Mouse (Mus musculus): ENCODE data around the gene Ssh1.

GRCm38 (mm10) chr5:113919060-113919459 is 74.6 kb downstream of the Ssh1 start:
- TF ChIP-seq CTCF (IDR thresholded peaks at IDR 0.05; ENCODE audit: low read depth) (no peak), EP300 (IDR thresholded peaks at IDR 0.05; ENCODE audit: low read depth) (no peak)
